Mouse (Mus musculus) liver, embryonic 13.5 days (tissue): Measurements from ENCODE around the gene Zc3h14. TPM values are rescaled to one million over a fixed set of nuclear protein-coding genes. Genes with fewer than 3 reads are reported as not detected.

Experiments used
- ATAC-seq: fragments of 200-750 bp; cut with Nextera tagmentation; 2 replicates; pipeline ENCODE4 v1.8.0; 2017; ENCODE audit warnings: low read depth, mild to moderate bottlenecking, moderate number of reproducible peaks, moderate library complexity
- DNase-seq: peaks from one replicate; pipeline ENCODE4 v3.0.0; 2022
- H3K27ac ChIP-seq: fragments of 300-500 bp; sonication (generic); 2 replicates; pipeline ENCODE4 v1.5.1; 2015; ENCODE audit warnings: moderate library complexity, mild to moderate bottlenecking, inconsistent platforms
- H3K27me3 ChIP-seq: fragments of 300-500 bp; sonication (generic); 2 replicates; pipeline ENCODE4 v1.6.1; 2015; ENCODE audit warnings: mild to moderate bottlenecking, inconsistent platforms
- H3K36me3 ChIP-seq: fragments of 300-500 bp; sonication (generic); 2 replicates; pipeline ENCODE4 v1.6.1; 2015; ENCODE audit warnings: mild to moderate bottlenecking, inconsistent platforms
- H3K4me1 ChIP-seq: fragments of 300-500 bp; sonication (generic); replicated peaks from 2 replicates; pipeline ENCODE4 v1.6.1; 2015; ENCODE audit warnings: inconsistent platforms
- H3K4me2 ChIP-seq: fragments of 300-500 bp; sonication (generic); 2 replicates; pipeline ENCODE4 v1.6.1; 2015; ENCODE audit warnings: inconsistent platforms, mild to moderate bottlenecking, moderate library complexity
- H3K4me3 ChIP-seq: fragments of 300-500 bp; sonication (generic); replicated peaks from 2 replicates; pipeline ENCODE4 v1.5.1; 2015; ENCODE audit warnings: mild to moderate bottlenecking, inconsistent platforms
- H3K9ac ChIP-seq: fragments of 300-500 bp; sonication (generic); 2 replicates; pipeline ENCODE4 v1.6.1; 2015; ENCODE audit warnings: mild to moderate bottlenecking, inconsistent platforms
- H3K9me3 ChIP-seq: fragments of 300-500 bp; sonication (generic); replicated peaks from 2 replicates; pipeline ENCODE4 v1.6.1; 2016; ENCODE audit warnings: inconsistent platforms
- WGBS: fragments of 180-500 bp; shearing (Covaris S2); methylation state at CpG from one replicate; pipeline ENCODE4 v1.1.7; 2015; ENCODE audit not compliant: insufficient replicate concordance; 5-methylcytosine and 5-hydroxymethylcytosine counted together
- polyA plus RNA-seq: library from polyadenylated mRNA; unstranded; fragments of >200 nt; fragmentation: Nextera tagmentation; extraction: Ambion mirVana; gene quantifications from 2 replicates; pipeline ENCODE4 v1.2.1, GENCODE M21; 2015

The Zc3h14 gene
- polyA plus RNA-seq, 1 experiment from 2014 or later: 44.1 TPM

GRCm38 (mm10) chr12:98802245-98802644, 55.5 kb downstream of the Zc3h14 start:
- DNase-seq (no peak), ATAC-seq (no peak)
- H3K4me2 ChIP-seq: no peak overlapping the region
- no peak overlapping the region for H3K4me3 ChIP-seq
- no peaks in the 10 kb centered on the region for H3K27me3 ChIP-seq
- no peak overlapping the region for H3K9ac ChIP-seq
- whole genome bisulfite sequencing: 50% methylated on average over 3 of the region's 3 CpGs
- no peaks in the 10 kb centered on the region for H3K36me3 ChIP-seq
- no peaks in the 10 kb centered on the region for H3K9me3 ChIP-seq
- H3K4me1 ChIP-seq: no peaks in the 10 kb centered on the region
- no peak overlapping the region for H3K27ac ChIP-seq

- ATAC-seq: no peak
- Histone ChIP-seq H3K4me3 (no peak overlapping the region), H3K27ac (no peak overlapping the region), H3K4me1 (no peaks in the 10 kb centered on the region), H3K9ac (no peak overlapping the region), H3K4me2 (no peak overlapping the region), H3K27me3 (no peaks in the 10 kb centered on the region), H3K9me3 (no peaks in the 10 kb centered on the region), H3K36me3 (no peaks in the 10 kb centered on the region)
- no peak for DNase-seq
- 78% methylated on average over 3 of the region's 3 CpGs for WGBS
Observed at GRCm38 (mm10) chr12:98804078-98804748, 57.4 kb downstream of the Zc3h14 start.

- Histone ChIP-seq H3K4me2 (no peak overlapping the region), H3K9ac (no peak overlapping the region), H3K4me3 (no peak overlapping the region), H3K27ac (no peak overlapping the region), H3K27me3 (no peaks in the 10 kb centered on the region), H3K9me3 (no peaks in the 10 kb centered on the region), H3K36me3 (no peaks in the 10 kb centered on the region), H3K4me1 (no peaks in the 10 kb centered on the region)
- 68% methylated on average over 2 of the region's 2 CpGs for WGBS
- DNase-seq: no peak
- ATAC-seq: no peak
Observed at GRCm38 (mm10) chr12:98820781-98821180, 74.0 kb downstream of the Zc3h14 start.

- DNase-seq (no peak), ATAC-seq (no peak)
- Histone ChIP-seq H3K9ac (no peak overlapping the region), H3K4me3 (no peak overlapping the region), H3K4me2 (no peak overlapping the region), H3K27me3 (no peaks in the 10 kb centered on the region), H3K36me3 (no peaks in the 10 kb centered on the region), H3K4me1 (no peaks in the 10 kb centered on the region), H3K27ac (no peak overlapping the region), H3K9me3 (no peaks in the 10 kb centered on the region)
- WGBS: 63% methylated on average over 7 of the region's 7 CpGs
Observed at GRCm38 (mm10) chr12:98831122-98831521, 84.4 kb downstream of the Zc3h14 start.

GRCm38 (mm10) chr12:98832929-98833598, 86.3 kb downstream of the Zc3h14 start:
- WGBS: 61% methylated on average over 8 of the region's 8 CpGs

GRCm38 (mm10) chr12:98833901-98834300, 87.1 kb downstream of the Zc3h14 start:
- WGBS: 59% methylated on average over 1 of the region's 1 CpGs
- H3K4me1 ChIP-seq: no peaks in the 10 kb centered on the region
- H3K27me3 ChIP-seq: no peaks in the 10 kb centered on the region

More at GRCm38 (mm10) chr12:98832929-98833598, 86.3 kb downstream of the Zc3h14 start:
- DNase-seq: no peak
- no peak for ATAC-seq
- Histone ChIP-seq H3K27ac (no peak overlapping the region), H3K9ac (no peak overlapping the region), H3K27me3 (no peaks in the 10 kb centered on the region), H3K9me3 (no peaks in the 10 kb centered on the region), H3K4me1 (no peaks in the 10 kb centered on the region), H3K4me2 (no peak overlapping the region), H3K36me3 (no peaks in the 10 kb centered on the region), H3K4me3 (no peak overlapping the region)

GRCm38 (mm10) chr12:98834879-98835278, 88.1 kb downstream of the Zc3h14 start:
- 73% methylated on average over 2 of the region's 2 CpGs for WGBS

More at GRCm38 (mm10) chr12:98833901-98834300, 87.1 kb downstream of the Zc3h14 start:
- Histone ChIP-seq H3K27ac (no peak overlapping the region), H3K4me3 (no peak overlapping the region), H3K4me2 (no peak overlapping the region), H3K9me3 (no peaks in the 10 kb centered on the region), H3K36me3 (no peaks in the 10 kb centered on the region), H3K9ac (no peak overlapping the region)
- ATAC-seq (no peak), DNase-seq (no peak)

GRCm38 (mm10) chr12:98835466-98835865, 88.7 kb downstream of the Zc3h14 start:
- no peaks in the 10 kb centered on the region for H3K9me3 ChIP-seq
- WGBS: 57% methylated on average over 2 of the region's 2 CpGs

More at GRCm38 (mm10) chr12:98834879-98835278, 88.1 kb downstream of the Zc3h14 start:
- H3K9ac ChIP-seq: no peak overlapping the region
- ATAC-seq (no peak), DNase-seq (no peak)
- no peak overlapping the region for H3K4me2 ChIP-seq
- H3K27me3 ChIP-seq: no peaks in the 10 kb centered on the region
- no peaks in the 10 kb centered on the region for H3K9me3 ChIP-seq
- no peak overlapping the region for H3K4me3 ChIP-seq
- no peak overlapping the region for H3K27ac ChIP-seq
- H3K36me3 ChIP-seq: no peaks in the 10 kb centered on the region
- no peaks in the 10 kb centered on the region for H3K4me1 ChIP-seq

More at GRCm38 (mm10) chr12:98835466-98835865, 88.7 kb downstream of the Zc3h14 start:
- Histone ChIP-seq H3K27me3 (no peaks in the 10 kb centered on the region), H3K4me2 (no peak overlapping the region), H3K4me1 (no peaks in the 10 kb centered on the region), H3K4me3 (no peak overlapping the region), H3K36me3 (no peaks in the 10 kb centered on the region), H3K27ac (no peak overlapping the region), H3K9ac (no peak overlapping the region)
- no peak for DNase-seq
- no peak for ATAC-seq

Other genes with a start within 250 kb of the Zc3h14 start
- not detected in 2 replicates for gene Kcnk10, start 168.7 kb upstream of the Zc3h14 start, polyA plus RNA-seq
- 2.4 and 3.1 TPM in 2 replicates for gene Spata7, start 118.8 kb upstream of the Zc3h14 start, polyA plus RNA-seq
- gene Ptpn21, start 9.6 kb upstream of the Zc3h14 start, polyA plus RNA-seq: 1.8 and 1.9 TPM in 2 replicates
- gene Eml5, start 154.5 kb downstream of the Zc3h14 start, polyA plus RNA-seq: 0.36 and 0.49 TPM in 2 replicates
- 3.3 TPM in 2 replicates for gene Ttc8, start 173.6 kb downstream of the Zc3h14 start, polyA plus RNA-seq